Mouse (Mus musculus) C2C12 (cell line): Measurements from ENCODE around the gene Rgs4.

ENCODE experiments used
- CTCF ChIP-seq: IDR thresholded peaks from one replicate; pipeline ENCODE4 v1.5.1; 2011; ENCODE audit not compliant: control insufficient read depth, insufficient read depth, insufficient read length
- MAX ChIP-seq: IDR thresholded peaks from one replicate; pipeline ENCODE4 v1.6.1; 2011; ENCODE audit warnings: mild to moderate bottlenecking, control low read depth
- MYOD1 ChIP-seq: IDR thresholded peaks from one replicate; pipeline ENCODE4 v1.6.1; 2011; ENCODE audit warnings: low read depth; ENCODE audit not compliant: control insufficient read depth, insufficient read length
- USF1 ChIP-seq: IDR thresholded peaks from one replicate; pipeline ENCODE4 v1.6.1; 2011; ENCODE audit warnings: low read depth, mild to moderate bottlenecking, control low read depth, moderate library complexity

DNA sequence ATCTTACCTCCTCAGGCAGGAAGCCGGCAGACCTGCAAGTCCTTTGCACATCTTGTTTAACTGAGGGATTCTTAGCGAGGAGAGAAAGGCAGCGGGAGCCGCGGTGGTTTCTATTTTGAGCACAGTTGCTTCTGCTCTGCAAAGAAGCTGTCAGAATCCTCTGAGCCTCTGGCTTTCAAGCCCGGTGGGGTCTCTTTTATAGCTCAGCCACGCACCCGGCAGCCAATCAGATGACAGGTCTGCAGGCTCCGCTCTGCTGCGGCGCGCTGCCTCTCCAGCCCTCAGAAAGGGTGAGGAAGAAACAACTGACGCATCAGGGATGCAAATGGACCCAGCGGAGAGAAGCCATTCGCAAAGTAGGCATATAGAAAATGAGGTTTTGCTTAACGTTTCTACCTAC is at the start of gene Rgs4:
- TF ChIP-seq CTCF (no peak), USF1 (no peak), MAX (no peak), MYOD1 (no peak)
